Mouse (Mus musculus) midbrain, postnatal 0 days (tissue): ENCODE measurements at regions not wholly inside any gene's neighbourhood (a gene's known extent, or its start where the extent isn't known, plus 50 kb on each side); places are given as distances from the start of the nearest gene placed in this dataset.
"Not testable (repeated sequence)": the region's sequence is repeated elsewhere in the genome, so short reads cannot be mapped to it uniquely, and the experiment has no call there.

Source experiments
- ATAC-seq: fragments of 200-750 bp; cut with Nextera tagmentation; 2 replicates; pipeline ENCODE4 v1.8.0; 2017; ENCODE audit warnings: moderate number of reproducible peaks, mild to moderate bottlenecking, moderate TSS enrichment, moderate library complexity; ENCODE audit not compliant: low FRiP score
- DNase-seq: peaks from one replicate; pipeline ENCODE4 v3.0.0-alpha.2; 2015; ENCODE audit warnings: low spot score
- H3K27ac ChIP-seq: fragments of 300-500 bp; sonication (generic); 2 replicates; pipeline ENCODE4 v1.5.1; 2014; ENCODE audit warnings: low read depth, mild to moderate bottlenecking, low read length, mixed read lengths
- H3K27me3 ChIP-seq: fragments of 300-500 bp; sonication (generic); 2 replicates; pipeline ENCODE4 v1.6.1; 2014; ENCODE audit warnings: low read length, control low read depth, mixed read lengths; ENCODE audit not compliant: insufficient read depth
- H3K36me3 ChIP-seq: fragments of 300-500 bp; sonication (generic); 2 replicates; pipeline ENCODE4 v1.6.1; 2014; ENCODE audit warnings: low read length, control low read depth, mixed read lengths; ENCODE audit not compliant: insufficient read depth
- H3K4me1 ChIP-seq: fragments of 300-500 bp; sonication (generic); 2 replicates; pipeline ENCODE4 v1.6.1; 2014; ENCODE audit warnings: mild to moderate bottlenecking, control low read depth, antibody characterized with exemption, low read length, mixed read lengths; ENCODE audit not compliant: insufficient read depth
- H3K4me2 ChIP-seq: fragments of 300-500 bp; sonication (generic); 2 replicates; pipeline ENCODE4 v1.6.1; 2014; ENCODE audit warnings: low read depth, mild to moderate bottlenecking, low read length, mixed read lengths; ENCODE audit not compliant: poor library complexity, severe bottlenecking
- H3K4me3 ChIP-seq: fragments of 300-500 bp; sonication (generic); 2 replicates; pipeline ENCODE4 v1.5.1; 2014; ENCODE audit warnings: low read depth, mild to moderate bottlenecking, low read length, moderate library complexity
- H3K9ac ChIP-seq: fragments of 300-500 bp; sonication (generic); replicated peaks from 2 replicates; pipeline ENCODE4 v1.6.1; 2014; ENCODE audit warnings: mild to moderate bottlenecking, low read length, moderate library complexity, mixed read lengths; ENCODE audit not compliant: poor library complexity, severe bottlenecking
- H3K9me3 ChIP-seq: fragments of 300-500 bp; sonication (generic); 2 replicates; pipeline ENCODE4 v1.6.1; 2016; ENCODE audit warnings: low read length, control low read depth
- CTCF ChIP-seq: IDR thresholded peaks from 2 replicates; pipeline ENCODE4 v1.5.1; 2016; ENCODE audit warnings: antibody characterized with exemption, mild to moderate bottlenecking
- WGBS: fragments of 180-500 bp; shearing (Covaris S2); extraction: QIAGEN DNeasy Blood & Tissue Kit; methylation state at CpG from one replicate; pipeline ENCODE4 v1.1.7; 2014; 5-methylcytosine and 5-hydroxymethylcytosine counted together

GRCm38 (mm10) chr3:21729328-21729727 lies 347.1 kb upstream of the Tbl1xr1 start:
- H3K9me3 ChIP-seq = no peaks in the 10 kb centered on the region
- H3K4me3 ChIP-seq = no peak overlapping the region
- no peak overlapping the region for H3K9ac ChIP-seq
- ATAC-seq (no peak), DNase-seq (peak; percentile 19)
- WGBS = 97% methylated on average over 1 of the region's 1 CpGs
- H3K27ac ChIP-seq = no peak overlapping the region
- no peak overlapping the region for H3K4me2 ChIP-seq
- H3K4me1 ChIP-seq = no peaks in the 10 kb centered on the region; the same call in 1 of the 2 replicates
- H3K27me3 ChIP-seq = no peaks in the 10 kb centered on the region
- no peak for TF ChIP-seq CTCF
- no peaks in the 10 kb centered on the region for H3K36me3 ChIP-seq

DNA sequence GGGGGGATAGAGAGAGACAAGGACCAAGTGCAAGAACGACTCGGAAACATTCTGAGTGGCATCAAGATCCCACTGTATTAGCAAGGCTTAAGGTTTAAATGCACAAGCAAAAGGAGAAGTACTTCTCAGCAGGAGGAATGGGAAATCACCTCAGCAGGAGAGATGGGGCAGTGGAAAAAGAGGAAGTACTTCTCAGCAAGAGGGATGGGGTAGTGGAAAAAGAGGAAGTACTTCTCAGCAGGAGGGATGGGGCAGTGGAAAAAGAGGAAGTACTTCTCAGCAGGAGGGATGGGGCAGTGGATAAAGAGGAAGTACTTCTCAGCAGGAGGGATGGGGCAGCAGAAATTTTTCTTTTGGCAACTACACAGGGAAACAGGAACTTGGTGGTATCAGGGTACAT lies 340.8 kb upstream of the Tbl1xr1 start:
- WGBS = 96% methylated on average over 2 of the region's 2 CpGs
- not testable (repeated sequence) for H3K9ac ChIP-seq, H3K4me1 ChIP-seq, H3K27me3 ChIP-seq, H3K36me3 ChIP-seq, DNase-seq, ATAC-seq, H3K9me3 ChIP-seq, H3K27ac ChIP-seq, H3K4me3 ChIP-seq, H3K4me2 ChIP-seq

DNA sequence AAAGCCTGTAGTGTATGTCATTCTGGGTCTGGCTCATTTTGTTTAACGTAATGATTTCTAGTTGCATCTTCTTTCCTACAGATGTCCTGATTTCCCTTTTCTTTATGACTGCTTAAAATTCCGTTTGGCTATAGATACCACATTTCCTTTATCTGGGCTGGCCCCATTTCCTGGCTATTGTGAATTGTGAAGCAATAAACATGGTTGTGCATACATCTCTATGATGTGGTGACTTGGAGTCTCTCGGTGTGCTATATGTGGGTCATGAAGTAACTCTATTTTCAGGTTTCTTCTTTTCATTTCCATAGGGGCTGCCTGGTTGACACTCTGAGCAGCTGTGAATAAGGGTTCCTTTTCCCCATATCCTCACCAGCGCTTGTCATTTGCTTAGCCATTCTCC lies 336.7 kb upstream of the Tbl1xr1 start:
- DNase-seq = no peak
- no peak overlapping the region for H3K27ac ChIP-seq
- no peaks in the 10 kb centered on the region for H3K4me1 ChIP-seq
- no peaks in the 10 kb centered on the region for H3K9me3 ChIP-seq
- no peaks in the 10 kb centered on the region for H3K36me3 ChIP-seq
- no peak overlapping the region for H3K4me2 ChIP-seq
- no peaks in the 10 kb centered on the region for H3K27me3 ChIP-seq
- H3K9ac ChIP-seq = no peak overlapping the region
- 89% methylated on average over 4 of the region's 4 CpGs for WGBS
- no peak overlapping the region for H3K4me3 ChIP-seq
- no peak for ATAC-seq
- TF ChIP-seq CTCF = no peak

- Histone ChIP-seq H3K27me3 (no peaks in the 10 kb centered on the region), H3K9me3 (no peaks in the 10 kb centered on the region), H3K4me2 (no peak overlapping the region), H3K4me3 (no peak overlapping the region), H3K27ac (no peak overlapping the region), H3K9ac (no peak overlapping the region), H3K36me3 (no peaks in the 10 kb centered on the region), H3K4me1 (no peaks in the 10 kb centered on the region)
- ATAC-seq (no peak), DNase-seq (no peak)
- no peak for TF ChIP-seq CTCF
- WGBS = 94% methylated on average over 1 of the region's 1 CpGs
Observed at GRCm38 (mm10) chr3:21744107-21744506, 332.3 kb upstream of the Tbl1xr1 start.

DNA sequence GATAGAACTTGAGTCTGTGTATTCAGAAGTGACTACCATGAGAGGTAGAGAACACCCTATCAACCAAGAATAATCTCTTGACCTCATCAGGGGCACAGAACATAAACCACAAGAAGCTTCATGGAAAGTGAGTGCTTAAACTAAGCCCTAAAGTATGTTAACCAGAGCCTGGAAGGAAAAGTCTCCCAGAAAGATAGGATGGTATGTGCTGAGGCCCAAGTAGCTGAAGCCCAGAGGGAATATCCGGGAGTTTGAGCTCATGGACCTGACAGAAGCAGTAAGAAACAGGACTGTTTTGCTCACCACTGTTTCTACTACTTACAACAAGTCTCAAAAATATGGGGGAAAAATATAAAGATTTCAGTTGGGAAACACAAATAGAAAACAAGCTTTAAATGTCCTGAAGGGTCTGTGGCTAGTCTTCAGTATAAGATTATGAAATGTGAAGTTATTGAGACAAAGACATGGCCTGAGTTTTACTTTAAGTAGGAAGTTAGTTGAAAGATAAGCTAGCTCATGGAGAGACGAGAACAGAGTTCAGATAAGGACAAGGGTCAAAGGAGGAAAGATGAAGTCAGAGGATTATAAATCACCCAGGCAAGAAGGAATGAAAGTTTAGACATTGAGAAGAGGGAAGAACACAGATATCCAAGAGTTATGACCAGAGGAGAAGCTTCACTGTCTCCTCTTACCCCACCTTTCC lies 315.8 kb upstream of the Tbl1xr1 start:
- Histone ChIP-seq H3K27ac (no peak overlapping the region), H3K9me3 (no peaks in the 10 kb centered on the region), H3K4me1 (no peaks in the 10 kb centered on the region), H3K36me3 (no peaks in the 10 kb centered on the region), H3K4me2 (no peak overlapping the region), H3K4me3 (no peak overlapping the region), H3K9ac (no peak overlapping the region), H3K27me3 (no peaks in the 10 kb centered on the region)
- no peak for ATAC-seq
- DNase-seq = no peak
- no peak for TF ChIP-seq CTCF
- WGBS = 82% methylated on average over 2 of the region's 2 CpGs

DNA sequence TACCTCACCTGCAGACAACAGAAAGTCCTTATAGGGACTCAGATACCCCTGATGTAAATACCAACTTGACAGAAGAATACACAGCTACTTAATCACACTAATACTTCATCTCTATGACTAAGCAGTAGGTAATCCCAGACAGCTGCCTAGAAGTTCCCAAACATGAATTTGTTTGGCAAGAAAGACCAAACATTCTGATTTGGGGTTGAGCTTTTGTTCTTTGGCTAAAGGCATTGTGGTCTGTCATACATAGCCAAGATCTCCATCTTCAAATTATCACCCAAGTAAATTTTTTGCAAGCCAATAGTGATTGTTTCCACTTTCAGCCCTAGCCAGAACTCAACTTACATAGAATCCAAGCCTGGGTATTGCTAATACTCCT lies 315.2 kb upstream of the Tbl1xr1 start:
- no peaks in the 10 kb centered on the region for H3K9me3 ChIP-seq
- no peaks in the 10 kb centered on the region for H3K36me3 ChIP-seq
- H3K4me2 ChIP-seq = no peak overlapping the region
- H3K27me3 ChIP-seq = no peaks in the 10 kb centered on the region
- no peak for TF ChIP-seq CTCF
- H3K9ac ChIP-seq = no peak overlapping the region
- H3K4me1 ChIP-seq = no peaks in the 10 kb centered on the region
- ATAC-seq (no peak), DNase-seq (no peak)
- H3K27ac ChIP-seq = no peak overlapping the region
- no peak overlapping the region for H3K4me3 ChIP-seq
